Mouse (Mus musculus) spleen, adult 2 months (tissue): ENCODE results near the gene B130006D01Rik.

Experiments used
- CTCF ChIP-seq: fragments of 200-500 bp; IDR thresholded peaks from 2 replicates; pipeline ENCODE4 v1.5.1; 2011; ENCODE audit warnings: mild to moderate bottlenecking, inconsistent platforms; ENCODE audit not compliant: insufficient read depth, insufficient read length, insufficient replicate concordance; ENCODE audit errors: extremely low read depth
- POLR2A ChIP-seq: fragments of 200-500 bp; IDR thresholded peaks from 2 replicates; pipeline ENCODE4 v1.6.1; 2011; ENCODE audit warnings: low read depth, low read length, inconsistent platforms

DNA sequence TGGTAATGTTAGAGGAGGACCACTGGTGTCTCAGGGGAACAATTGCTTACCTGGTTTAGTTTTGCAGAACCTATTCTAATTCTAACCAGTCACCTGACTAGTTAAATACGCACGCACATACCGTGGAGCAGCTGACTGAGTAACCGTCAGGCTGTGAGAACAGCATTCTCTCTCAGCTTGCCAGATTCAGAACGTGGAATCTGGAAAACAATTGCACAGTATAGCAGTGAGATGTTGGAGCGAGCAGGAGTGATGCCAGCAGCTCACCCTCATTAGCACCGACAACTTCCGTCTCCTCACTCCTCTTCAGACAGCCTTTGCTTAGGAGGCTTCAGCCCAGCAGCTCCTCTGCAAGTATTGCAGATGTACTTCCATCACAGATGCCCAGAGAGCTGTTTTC is 7.3 kb upstream of the B130006D01Rik start:
- TF ChIP-seq POLR2A (no peak), CTCF (no peak)
